Mouse (Mus musculus) stomach, embryonic 16.5 days (tissue): Measurements from ENCODE around the gene Rcc2. TPM values are rescaled to one million over a fixed set of nuclear protein-coding genes. Genes with fewer than 3 reads are reported as not detected.

Experiments
- ATAC-seq: fragments of 200-750 bp; cut with Nextera tagmentation; 2 replicates; pipeline ENCODE4 v1.8.0; 2017; ENCODE audit warnings: moderate number of reproducible peaks, moderate TSS enrichment; ENCODE audit not compliant: insufficient read depth, low FRiP score
- H3K27ac ChIP-seq: fragments of 300-500 bp; sonication (generic); 2 replicates; pipeline ENCODE4 v1.5.1; 2014; ENCODE audit warnings: low read length
- H3K27me3 ChIP-seq: fragments of 300-500 bp; sonication (generic); 2 replicates; pipeline ENCODE4 v1.6.1; 2014; ENCODE audit warnings: low read length, control low read depth, mixed read lengths; ENCODE audit not compliant: control insufficient read depth, insufficient read depth
- H3K36me3 ChIP-seq: fragments of 300-500 bp; sonication (generic); 2 replicates; pipeline ENCODE4 v1.6.1; 2014; ENCODE audit warnings: low read length; ENCODE audit not compliant: control insufficient read depth, insufficient read depth
- H3K4me1 ChIP-seq: fragments of 300-500 bp; sonication (generic); 2 replicates; pipeline ENCODE4 v1.6.1; 2014; ENCODE audit warnings: low read length, control low read depth, mixed read lengths; ENCODE audit not compliant: control insufficient read depth, insufficient read depth
- H3K4me2 ChIP-seq: fragments of 300-500 bp; sonication (generic); 2 replicates; pipeline ENCODE4 v1.6.1; 2014; ENCODE audit warnings: low read depth, low read length, mixed read lengths
- H3K4me3 ChIP-seq: fragments of 300-500 bp; sonication (generic); replicated peaks from 2 replicates; pipeline ENCODE4 v1.5.1; 2014; ENCODE audit warnings: mild to moderate bottlenecking, low read length
- H3K9ac ChIP-seq: fragments of 300-500 bp; sonication (generic); 2 replicates; pipeline ENCODE4 v1.6.1; 2014; ENCODE audit warnings: low read length
- H3K9me3 ChIP-seq: fragments of 300-500 bp; sonication (generic); replicated peaks from 2 replicates; pipeline ENCODE4 v1.6.1; 2016; ENCODE audit warnings: low read length, control low read depth; ENCODE audit not compliant: control insufficient read depth
- WGBS: fragments of 180-500 bp; shearing (Covaris S2); extraction: QIAGEN DNeasy Blood & Tissue Kit; methylation state at CpG from one replicate; pipeline ENCODE4 v1.1.7; 2014; 5-methylcytosine and 5-hydroxymethylcytosine counted together
- polyA plus RNA-seq: library from polyadenylated mRNA; unstranded; fragments of >200 nt; fragmentation: Nextera tagmentation; extraction: Ambion mirVana; gene quantifications from 2 replicates; pipeline ENCODE4 v1.2.1, GENCODE M21; 2015

Gene Rcc2
- polyA plus RNA-seq, 1 experiment from 2014 or later: 16.2 TPM

GRCm38 (mm10) chr4:140694551-140695060, 5.7 kb upstream of the Rcc2 start:
- 36% methylated on average over 1 of the region's 1 CpGs for WGBS
- ATAC-seq: no peak
- no peak overlapping the region for H3K27ac ChIP-seq
- 0 out of 2 replicates have a peak, but pooled peaks cover 6% of the 10 kb centered on the region for H3K4me1 ChIP-seq
- H3K9ac ChIP-seq: no peak overlapping the region
- H3K9me3 ChIP-seq: no peaks in the 10 kb centered on the region
- no peak overlapping the region for H3K4me2 ChIP-seq
- H3K36me3 ChIP-seq: no peaks in the 10 kb centered on the region
- no peaks in the 10 kb centered on the region; the same call in 1 of the 2 replicates for H3K27me3 ChIP-seq
- H3K4me3 ChIP-seq: no peak overlapping the region

GRCm38 (mm10) chr4:140695146-140695545, 5.2 kb upstream of the Rcc2 start:
- H3K27me3 ChIP-seq: no peaks in the 10 kb centered on the region; the same call in 1 of the 2 replicates
- ATAC-seq: no peak
- WGBS: 77% methylated on average over 7 of the region's 7 CpGs

GRCm38 (mm10) chr4:140695675-140696585, 4.4 kb upstream of the Rcc2 start:
- H3K27ac ChIP-seq: no peak overlapping the region
- H3K9me3 ChIP-seq: no peaks in the 10 kb centered on the region
- ATAC-seq: no peak
- no peak overlapping the region for H3K4me3 ChIP-seq
- no peaks in the 10 kb centered on the region; the same call in 1 of the 2 replicates for H3K27me3 ChIP-seq
- no peak overlapping the region for H3K9ac ChIP-seq
- no peaks in the 10 kb centered on the region for H3K36me3 ChIP-seq
- 67% methylated on average over 14 of the region's 14 CpGs for WGBS
- H3K4me1 ChIP-seq: peaks cover 8% of the 10 kb centered on the region
- H3K4me2 ChIP-seq: no peak overlapping the region

More at GRCm38 (mm10) chr4:140695146-140695545, 5.2 kb upstream of the Rcc2 start:
- Histone ChIP-seq H3K4me1 (peaks cover 4% of the 10 kb centered on the region; the same call in 1 of the 2 replicates), H3K4me2 (no peak overlapping the region), H3K4me3 (no peak overlapping the region), H3K9ac (no peak overlapping the region), H3K9me3 (no peaks in the 10 kb centered on the region), H3K36me3 (no peaks in the 10 kb centered on the region), H3K27ac (no peak overlapping the region)

- peak; percentile 9; the same call in 1 of the 2 replicates for ATAC-seq
- Histone ChIP-seq H3K9ac (peak overlapping the region; percentile 90), H3K9me3 (no peaks in the 10 kb centered on the region), H3K4me1 (peaks cover 23% of the 10 kb centered on the region), H3K27ac (peak overlapping the region; percentile 98), H3K36me3 (no peaks in the 10 kb centered on the region), H3K4me2 (peak overlapping the region; percentile 81), H3K4me3 (peak overlapping the region; percentile 85), H3K27me3 (no peaks in the 10 kb centered on the region; the same call in 1 of the 2 replicates)
- 6% methylated on average over 29 of the region's 29 CpGs for WGBS
Observed at GRCm38 (mm10) chr4:140699441-140700127, 757 bp upstream of the Rcc2 start.

- WGBS: under 1% methylated on average over 61 of the region's 61 CpGs
- ATAC-seq: peak; percentile 78
- no peaks in the 10 kb centered on the region; the same call in 1 of the 2 replicates for H3K36me3 ChIP-seq
- H3K9me3 ChIP-seq: no peaks in the 10 kb centered on the region
- peak overlapping the region; percentile 98 for H3K27ac ChIP-seq
- no peaks in the 10 kb centered on the region; the same call in 1 of the 2 replicates for H3K27me3 ChIP-seq
- H3K9ac ChIP-seq: peak overlapping the region; percentile 90
- peak overlapping the region; percentile 81 for H3K4me2 ChIP-seq
- H3K4me1 ChIP-seq: peaks cover 34% of the 10 kb centered on the region
- H3K4me3 ChIP-seq: peak overlapping the region; percentile 85
Observed at GRCm38 (mm10) chr4:140701049-140701715, 841 bp downstream of the Rcc2 start.

- Histone ChIP-seq H3K4me1 (peaks cover 39% of the 10 kb centered on the region), H3K36me3 (no peaks in the 10 kb centered on the region; the same call in 1 of the 2 replicates), H3K4me2 (peak overlapping the region; percentile 81), H3K27me3 (no peaks in the 10 kb centered on the region; the same call in 1 of the 2 replicates), H3K4me3 (peak overlapping the region; percentile 85), H3K9me3 (no peaks in the 10 kb centered on the region), H3K27ac (peak overlapping the region; percentile 98), H3K9ac (peak overlapping the region; percentile 90)
- under 1% methylated on average over 90 of the region's 107 CpGs for WGBS
- ATAC-seq: peak; percentile 22
Observed at GRCm38 (mm10) chr4:140701716-140702561, 1.6 kb downstream of the Rcc2 start.

- Histone ChIP-seq H3K36me3 (no peaks in the 10 kb centered on the region; the same call in 1 of the 2 replicates), H3K9me3 (no peaks in the 10 kb centered on the region), H3K4me2 (peak overlapping the region; percentile 81), H3K4me3 (peak overlapping the region; percentile 85), H3K27me3 (no peaks in the 10 kb centered on the region; the same call in 1 of the 2 replicates), H3K4me1 (peaks cover 47% of the 10 kb centered on the region), H3K27ac (peak overlapping the region; percentile 98), H3K9ac (peak overlapping the region; percentile 90)
- under 1% methylated on average over 46 of the region's 68 CpGs for WGBS
- ATAC-seq: peak; percentile 85
Observed at GRCm38 (mm10) chr4:140702611-140703327, 2.4 kb downstream of the Rcc2 start.
